Mouse (Mus musculus) thymus, postnatal 0 days (tissue): Measurements from ENCODE around the gene 1600014C23Rik. TPM values are rescaled to one million over a fixed set of nuclear protein-coding genes. Genes with fewer than 3 reads are reported as not detected.

Experiments
- DNase-seq: peaks from one replicate; pipeline ENCODE4 v3.0.0-alpha.2; 2015; ENCODE audit warnings: low spot score
- polyA plus RNA-seq: library from polyadenylated mRNA; unstranded; fragments of >200 nt; fragmentation: Nextera tagmentation; extraction: Ambion mirVana; gene quantifications from 2 replicates; pipeline ENCODE4 v1.2.1, GENCODE M21; 2015

Gene 1600014C23Rik
- polyA plus RNA-seq, 1 experiment from 2014 or later, result not detected

GRCm38 (mm10) chr17:45752678-45753077, 19.0 kb upstream of the 1600014C23Rik start:
- DNase-seq, result no peak

GRCm38 (mm10) chr17:45752053-45752452, 18.4 kb upstream of the 1600014C23Rik start:
- DNase-seq, result no peak

- DNase-seq, result no peak
These were observed 17.7 kb upstream of the 1600014C23Rik start for GRCm38 (mm10) chr17:45751359-45751758.

GRCm38 (mm10) chr17:45749100-45749499, 15.5 kb upstream of the 1600014C23Rik start:
- no peak for DNase-seq

GRCm38 (mm10) chr17:45747858-45748785, 14.5 kb upstream of the 1600014C23Rik start:
- no peak for DNase-seq

GRCm38 (mm10) chr17:45747293-45747692, 13.6 kb upstream of the 1600014C23Rik start:
- no peak for DNase-seq

- no peak for DNase-seq
These were observed 13.1 kb upstream of the 1600014C23Rik start for GRCm38 (mm10) chr17:45746755-45747154.

- no peak for DNase-seq
These were observed 12.0 kb upstream of the 1600014C23Rik start for GRCm38 (mm10) chr17:45745629-45746028.

- DNase-seq, result no peak
These were observed 8.9 kb upstream of the 1600014C23Rik start for GRCm38 (mm10) chr17:45742371-45743147.

GRCm38 (mm10) chr17:45737078-45737601, 3.5 kb upstream of the 1600014C23Rik start:
- peak; percentile 16 for DNase-seq

- DNase-seq, result peak; percentile 93
These were observed 2.9 kb upstream of the 1600014C23Rik start for GRCm38 (mm10) chr17:45736311-45737077.

- DNase-seq, result peak; percentile 76
These were observed 2.0 kb upstream of the 1600014C23Rik start for GRCm38 (mm10) chr17:45735382-45736310.

- no peak for DNase-seq
These were observed 1.2 kb upstream of the 1600014C23Rik start for GRCm38 (mm10) chr17:45734881-45735280.

GRCm38 (mm10) chr17:45734333-45734732, 689 bp upstream of the 1600014C23Rik start:
- DNase-seq, result no peak

GRCm38 (mm10) chr17:45733038-45733734, 458 bp downstream of the 1600014C23Rik start:
- DNase-seq, result no peak

GRCm38 (mm10) chr17:45731172-45731864, 2.3 kb downstream of the 1600014C23Rik start:
- peak; percentile 91 for DNase-seq

GRCm38 (mm10) chr17:45730696-45731095, 2.9 kb downstream of the 1600014C23Rik start:
- DNase-seq, result no peak

GRCm38 (mm10) chr17:45729387-45729786, 4.3 kb downstream of the 1600014C23Rik start:
- DNase-seq, result no peak
